Mouse (Mus musculus): Measurements from ENCODE around the gene Snap47.

DNA sequence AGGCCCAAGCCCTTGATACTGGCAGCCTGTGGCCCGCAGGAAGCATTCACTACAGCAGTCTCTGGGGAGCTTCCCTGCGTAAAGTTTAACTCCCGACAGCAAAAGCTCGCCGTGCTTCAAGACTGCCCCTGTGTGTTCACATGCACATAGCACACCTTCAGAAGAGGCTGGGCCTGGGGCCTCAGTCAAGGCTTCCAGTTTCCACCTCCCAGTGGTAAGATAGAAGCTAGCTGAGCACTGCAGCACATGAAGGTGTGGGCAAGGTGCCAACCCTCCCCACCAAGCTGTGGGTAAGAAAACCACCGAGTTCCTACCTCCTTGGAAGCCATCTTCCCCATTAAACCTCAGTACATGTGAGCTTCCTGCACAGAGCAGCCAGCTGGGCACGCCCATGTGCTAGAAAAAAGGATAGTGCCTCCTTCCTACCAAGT lies 25.3 kb downstream of the Snap47 start:
- TF ChIP-seq GATA1 (IDR thresholded peaks at IDR 0.05; ENCODE audit: low read length) (no peak), TAL1 (IDR thresholded peaks at IDR 0.05; ENCODE audit: low read length) (no peak)
